Mouse (Mus musculus) heart, adult 2 months (tissue): ENCODE measurements at regions not wholly inside any gene's neighbourhood (a gene's known extent, or its start where the extent isn't known, plus 50 kb on each side); places are given as distances from the start of the nearest gene placed in this dataset.

Source experiments
- CTCF ChIP-seq: fragments of 200-600 bp; IDR thresholded peaks from 2 replicates; pipeline ENCODE4 v1.8.1; 2022; ENCODE audit warnings: antibody characterized with exemption, mild to moderate bottlenecking, moderate library complexity
- EP300 ChIP-seq: fragments of 200-500 bp; IDR thresholded peaks from 2 replicates; pipeline ENCODE4 v1.6.1; 2011; ENCODE audit warnings: low read depth, low read length, control low read depth; ENCODE audit not compliant: insufficient read depth
- POLR2A ChIP-seq: fragments of 200-500 bp; IDR thresholded peaks from 2 replicates; pipeline ENCODE4 v1.6.1; 2011; ENCODE audit warnings: mild to moderate bottlenecking, low read depth, low read length, control low read depth; ENCODE audit not compliant: insufficient read depth

DNA sequence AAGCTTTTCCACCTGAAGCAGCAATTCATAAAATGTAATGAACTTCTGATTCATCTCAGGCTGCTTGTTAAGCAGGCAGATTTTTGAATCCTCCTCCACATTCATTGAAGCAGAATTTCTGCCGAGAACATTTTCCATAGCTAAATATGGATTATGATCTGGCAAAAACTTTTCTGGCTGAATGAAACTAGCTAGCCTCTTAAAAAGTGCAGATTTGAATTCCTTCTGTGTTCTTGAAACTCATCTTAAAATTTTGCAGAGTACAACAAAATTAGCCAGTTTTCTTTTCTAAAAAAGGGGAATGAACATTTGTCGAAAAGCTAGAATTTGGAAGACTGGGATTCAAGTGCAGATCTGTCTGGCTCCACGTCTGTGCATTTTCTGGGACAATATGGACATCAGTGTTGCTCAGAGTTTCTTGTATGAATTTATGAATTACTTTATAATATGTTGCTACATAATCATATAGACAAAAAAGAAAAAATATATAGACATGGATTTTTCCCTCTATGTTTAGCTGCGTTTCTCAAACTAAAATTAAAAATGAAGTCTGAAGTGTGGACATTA is 1046.3 kb upstream of the Cadm2 start:
- TF ChIP-seq POLR2A (no peak), CTCF (no peak), EP300 (no peak)
